Mouse (Mus musculus) B cell, adult 67 days (primary cell): ENCODE data around the gene Lrp2. TPM values are rescaled to one million over a fixed set of nuclear protein-coding genes. Genes with fewer than 3 reads are reported as not detected.

Experiments used
- total RNA-seq, 2 experiments: library from RNA; stranded (reverse); gene quantifications; 4 replicates each; pipeline ENCODE4 v1.2.4; 2023

Lrp2 gene
- total RNA-seq: not detected

DNA sequence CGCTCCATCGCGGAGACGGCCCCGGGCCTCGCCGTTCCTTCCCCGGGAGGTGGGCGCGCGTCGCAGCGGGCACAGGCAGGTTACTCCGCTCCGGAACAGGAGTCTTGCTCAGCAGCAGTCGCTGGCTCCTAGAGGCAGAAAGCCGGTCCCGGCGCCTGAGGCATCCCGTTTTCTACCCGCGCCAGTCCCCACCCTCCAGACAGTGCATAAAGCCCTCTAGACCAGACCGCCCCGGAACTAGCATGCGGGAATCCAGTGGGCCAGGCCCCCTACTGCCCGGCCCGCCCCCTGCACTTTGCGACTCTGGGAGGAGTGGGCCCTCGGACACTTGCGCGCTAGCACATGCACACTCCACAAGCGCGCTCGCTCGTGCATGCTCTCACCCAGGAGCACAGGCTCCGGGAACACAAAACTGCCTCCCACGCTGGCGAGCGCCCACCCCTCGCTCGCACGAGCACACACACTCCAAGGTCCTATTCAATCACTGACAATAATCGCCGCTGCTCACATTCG is at the start of gene Lrp2:
TSS of gene Lrp2 (minus strand) at position 180 of the 513 bp plus-strand sequence.

DNA sequence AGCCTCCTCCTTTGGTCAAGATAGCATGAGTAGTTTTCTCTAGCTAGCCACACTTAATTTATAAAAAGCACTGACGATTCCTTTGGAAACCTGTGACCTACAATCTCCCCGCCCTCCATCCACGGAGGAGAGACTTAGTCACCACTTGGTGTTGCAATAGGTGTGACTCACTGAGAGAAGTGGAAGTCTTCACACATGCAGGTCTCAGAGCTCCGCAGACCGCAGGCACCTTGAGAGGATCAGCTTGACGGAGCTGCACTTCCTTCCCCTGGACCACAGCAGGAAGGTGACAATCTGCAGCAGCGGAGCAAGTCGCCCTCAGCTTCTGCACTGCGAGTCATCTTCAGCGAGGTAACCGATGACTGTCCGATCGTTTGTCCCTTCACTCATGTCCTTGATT is 205.6 kb downstream of the Lrp2 start, which contains the start of gene Dhrs9:
TSS of gene Dhrs9 (plus strand) at position 165 of the 400 bp plus-strand sequence.

Other genes starting within 250 kb of the Lrp2 start
- gene Abcb11, start 243.4 kb downstream of the Lrp2 start, total RNA-seq: not detected
- gene Dhrs9, start 205.6 kb downstream of the Lrp2 start, total RNA-seq: not detected
- gene Bbs5, start 61.1 kb upstream of the Lrp2 start, total RNA-seq: 1 to 10 TPM in 1 of 2 experiments, under 1 TPM in 1; 0.58 to 1.2 TPM
- 1 to 10 TPM in 1 of 2 experiments, under 1 TPM in 1; 0.29 to 3.7 TPM for gene Klhl41, start 84.1 kb upstream of the Lrp2 start, total RNA-seq
- gene Fastkd1, start 127.5 kb upstream of the Lrp2 start, total RNA-seq: 10 to 100 TPM; 23.7 to 35.2 TPM
- 100 to 1,000 TPM in 1 of 2 experiments, 10 to 100 TPM in 1; 99.2 to 105 TPM for gene Ppig, start 136.5 kb upstream of the Lrp2 start, total RNA-seq
- gene Ccdc173, start 203.5 kb upstream of the Lrp2 start, total RNA-seq: 1 to 10 TPM; 1.9 to 4.2 TPM
- gene Phospho2, start 203.6 kb upstream of the Lrp2 start, total RNA-seq: 10 to 100 TPM; 37.7 to 47.8 TPM
- gene Klhl23, start 235.9 kb upstream of the Lrp2 start, total RNA-seq: under 1 TPM in 1 of 2 experiments, not detected in 1; 0.21 TPM